In genomic region chr2:118491741-118492395, GRCm38 (mm10) we compare ENCODE assay signal across 9 mouse cellular contexts. TPM values are rescaled to one million over a fixed set of nuclear protein-coding genes. Genes with fewer than 3 reads are reported as not detected.
DNase-seq lines count a peak whose midpoint lies in the region; ATAC-seq lines count a peak whose summit lies in the region.
"Had no signal": no experiment of that assay in that cellular context is flagged by ENCODE, and none has a peak within 500 bp of the region (broad histone marks: within the 10 kb centered on the region; RNA-seq: fewer than 3 reads in every experiment).

No protein-coding gene starts in this region.

- H3K27ac ChIP-seq in heart, embryonic 15.5 days = peak overlapping the region; percentile 48
- H3K27ac ChIP-seq in liver, embryonic 16.5 days (ENCODE audit: low read length) = 0 out of 2 replicates have a peak overlapping the region, but pooled peaks have one; percentile 15
- H3K27ac ChIP-seq in liver, embryonic 12.5 days = no peak overlapping the region
- 0 out of 2 replicates have a peak overlapping the region, but pooled peaks have one; percentile 8 for H3K27ac ChIP-seq in brown adipose tissue, adult 24 weeks (replicated peaks; ENCODE audit: low read depth, low read length)

- no peaks in the 10 kb centered on the region for H3K27me3 ChIP-seq in heart, embryonic 15.5 days
- no peaks in the 10 kb centered on the region for H3K27me3 ChIP-seq in liver, embryonic 16.5 days (ENCODE audit: control insufficient read depth, insufficient read depth, low read depth, low read length)
- H3K27me3 ChIP-seq in liver, embryonic 12.5 days (replicated peaks) = no peaks in the 10 kb centered on the region

- no peaks in the 10 kb centered on the region for H3K9me3 ChIP-seq in heart, embryonic 15.5 days (replicated peaks)
- no peaks in the 10 kb centered on the region for H3K9me3 ChIP-seq in liver, embryonic 16.5 days (replicated peaks; ENCODE audit: control insufficient read depth, low read length)
- H3K9me3 ChIP-seq in liver, embryonic 12.5 days (replicated peaks) = no peaks in the 10 kb centered on the region

- H3K9ac ChIP-seq in heart, embryonic 15.5 days = no peak overlapping the region
- no peak overlapping the region for H3K9ac ChIP-seq in liver, embryonic 16.5 days (ENCODE audit: low read depth, low read length)
- H3K9ac ChIP-seq in liver, embryonic 12.5 days = no peak overlapping the region

- 79% methylated on average over 4 of the region's 4 CpGs for WGBS in heart, embryonic 15.5 days
- 56% methylated on average over 4 of the region's 4 CpGs for WGBS in liver, embryonic 16.5 days (ENCODE audit: insufficient replicate concordance)
- 55% methylated on average over 4 of the region's 4 CpGs for WGBS in liver, embryonic 12.5 days (ENCODE audit: insufficient replicate concordance)

- H3K4me2 ChIP-seq in heart, embryonic 15.5 days = no peak overlapping the region
- no peak overlapping the region for H3K4me2 ChIP-seq in liver, embryonic 16.5 days (ENCODE audit: low read depth, low read length)
- no peak overlapping the region for H3K4me2 ChIP-seq in liver, embryonic 12.5 days

- intact Hi-C loops in heart, postnatal 10 days (cut with DNase I) = loop anchor here (2.0 kb wide), 2 partner anchors 19 to 57 kb away; partner anchors contain the start of gene Bmf
- intact Hi-C loops in left cerebral cortex, postnatal 4 days (cut with DNase I) = no loop called here

- peaks cover 20% of the 10 kb centered on the region for H3K4me1 ChIP-seq in heart, embryonic 15.5 days (replicated peaks)
- H3K4me1 ChIP-seq in liver, embryonic 16.5 days (ENCODE audit: control insufficient read depth, low read depth, low read length) = peaks cover 19% of the 10 kb centered on the region
- H3K4me1 ChIP-seq in liver, embryonic 12.5 days = peaks cover 26% of the 10 kb centered on the region
- H3K4me1 ChIP-seq in brown adipose tissue, adult 24 weeks (ENCODE audit: control insufficient read depth, insufficient read depth, insufficient read length, low read length) = peaks cover 17% of the 10 kb centered on the region

- H3K36me3 ChIP-seq in heart, embryonic 15.5 days = no peaks in the 10 kb centered on the region
- no peaks in the 10 kb centered on the region for H3K36me3 ChIP-seq in liver, embryonic 16.5 days (ENCODE audit: control insufficient read depth, insufficient read depth)
- H3K36me3 ChIP-seq in liver, embryonic 12.5 days = no peaks in the 10 kb centered on the region

- DNase-seq in heart, postnatal 10 days = no peak
- peak; percentile 55 for DNase-seq in thymus, postnatal 0 days (ENCODE audit: low spot score)
- no peak for DNase-seq in left cerebral cortex, postnatal 4 days
- DNase-seq: cerebellum, postnatal 14 days had no signal

- H3K4me3 ChIP-seq in heart, embryonic 15.5 days = no peak overlapping the region
- H3K4me3 ChIP-seq in liver, embryonic 16.5 days (ENCODE audit: low read depth, low read length) = no peak overlapping the region
- no peak overlapping the region for H3K4me3 ChIP-seq in liver, embryonic 12.5 days
- no peak overlapping the region for H3K4me3 ChIP-seq in brown adipose tissue, adult 24 weeks (ENCODE audit: insufficient read depth, low read depth, low read length)

- ATAC-seq in heart, embryonic 15.5 days (replicated peaks; ENCODE audit: insufficient number of reproducible peaks, insufficient read depth, low FRiP score, low read depth) = no peak
- no peak for ATAC-seq in liver, embryonic 16.5 days (ENCODE audit: low read depth)
- no peak for ATAC-seq in liver, embryonic 12.5 days
- no peak for ATAC-seq in megakaryocyte-erythroid progenitor cell, adult 5-6 weeks (replicated peaks; ENCODE audit: low FRiP score, low TSS enrichment, poor library complexity, severe bottlenecking)

RNA-seq across cellular contexts. Expression of gene Srp14, which starts 12.4 kb away (rescaled TPM):
- polyA plus RNA-seq in heart, embryonic 15.5 days (2015; fragmentation: Nextera tagmentation; extraction: Ambion mirVana) = 194 and 204 TPM in 2 replicates
- 100 to 1,000 TPM; 121 to 126 TPM for total RNA-seq in heart, postnatal 10 days (2021)
- 85.3 and 92.3 TPM in 2 replicates for polyA plus RNA-seq in liver, embryonic 16.5 days (2015; fragmentation: Nextera tagmentation; extraction: Ambion mirVana)
- 130 TPM in 2 replicates for polyA plus RNA-seq in liver, embryonic 12.5 days (2016; fragmentation: Nextera tagmentation; extraction: Ambion mirVana)
- polyA plus RNA-seq in brown adipose tissue, adult 24 weeks (2012; ENCODE audit: insufficient read depth, insufficient read length, missing spikeins) = 226 and 250 TPM in 2 replicates
- 372 and 403 TPM in 2 replicates for polyA plus RNA-seq in thymus, postnatal 0 days (2015; fragmentation: Nextera tagmentation; extraction: Ambion mirVana)
- total RNA-seq in megakaryocyte-erythroid progenitor cell, adult 5-6 weeks (2014; fragmentation: Nextera tagmentation) = 137 and 155 TPM in 2 replicates
- total RNA-seq in megakaryocyte-erythroid progenitor cell, adult 5-6 weeks (2017) = 129 and 225 TPM in 2 replicates
- total RNA-seq in left cerebral cortex, postnatal 4 days (2021) = 100 to 1,000 TPM; 159 to 170 TPM

RNA-seq across cellular contexts. Expression of gene Bmf, which starts 57.6 kb away (rescaled TPM):
- 1.9 and 3.8 TPM in 2 replicates for polyA plus RNA-seq in heart, embryonic 15.5 days (2015; fragmentation: Nextera tagmentation; extraction: Ambion mirVana)
- 10 to 100 TPM; 12.3 to 17.1 TPM for total RNA-seq in heart, postnatal 10 days (2021)
- 0.59 and 0.62 TPM in 2 replicates for polyA plus RNA-seq in liver, embryonic 16.5 days (2015; fragmentation: Nextera tagmentation; extraction: Ambion mirVana)
- 0.62 and 0.83 TPM in 2 replicates for polyA plus RNA-seq in liver, embryonic 12.5 days (2016; fragmentation: Nextera tagmentation; extraction: Ambion mirVana)
- 2.5 and 3.0 TPM in 2 replicates for polyA plus RNA-seq in brown adipose tissue, adult 24 weeks (2012; ENCODE audit: insufficient read depth, insufficient read length, missing spikeins)
- polyA plus RNA-seq in thymus, postnatal 0 days (2015; fragmentation: Nextera tagmentation; extraction: Ambion mirVana) = 10.0 and 10.6 TPM in 2 replicates
- total RNA-seq in megakaryocyte-erythroid progenitor cell, adult 5-6 weeks (2014; fragmentation: Nextera tagmentation) = 1.2 TPM in 1 of 2 replicates, not detected in the other
- 1.3 and 2.1 TPM in 2 replicates for total RNA-seq in megakaryocyte-erythroid progenitor cell, adult 5-6 weeks (2017)
- 1 to 10 TPM; 5.7 to 6.0 TPM for total RNA-seq in left cerebral cortex, postnatal 4 days (2021)
